Mouse (Mus musculus): ENCODE measurements around the gene Bcl2l14.

Gene Bcl2l14

DNA sequence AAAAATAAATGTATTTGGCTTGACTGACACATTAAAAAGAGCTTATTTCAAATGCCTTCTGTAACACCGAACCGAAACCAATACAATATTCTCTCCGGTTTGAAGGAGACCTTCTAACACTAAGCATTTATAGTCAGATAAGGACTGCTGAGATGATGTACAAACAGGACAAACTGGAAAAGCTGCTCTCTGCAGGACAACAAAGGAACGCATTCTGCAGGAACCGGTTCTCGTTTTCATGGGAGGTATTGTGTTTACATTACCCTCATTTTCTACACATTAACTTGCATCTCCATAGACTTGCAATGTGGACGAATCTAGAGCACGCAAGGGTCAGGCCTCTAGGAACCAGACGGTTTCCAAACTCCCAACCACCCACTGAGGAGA is 7.6 kb downstream of the Bcl2l14 start:
- no peak for DNase-seq

DNA sequence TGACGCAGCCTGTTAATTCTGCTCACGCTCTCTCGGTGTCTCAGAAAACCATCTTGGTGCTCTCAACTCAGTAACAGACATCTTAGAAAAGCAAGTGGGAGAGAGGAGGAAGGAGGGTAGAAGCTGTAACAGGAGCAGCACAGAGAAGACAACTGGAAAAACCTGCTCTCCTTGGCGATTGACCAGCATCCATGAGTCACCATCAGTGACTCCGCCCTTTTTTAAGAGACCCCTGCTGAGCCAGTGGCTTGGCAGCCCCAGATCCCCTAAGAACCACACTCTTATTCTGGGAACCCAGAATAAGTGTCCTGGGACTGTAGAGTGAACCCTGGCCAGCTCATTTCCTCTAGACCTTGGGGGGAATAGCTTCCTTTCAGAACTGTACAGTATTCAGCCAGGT is 11.1 kb downstream of the Bcl2l14 start:
- DNase-seq: no peak

DNA sequence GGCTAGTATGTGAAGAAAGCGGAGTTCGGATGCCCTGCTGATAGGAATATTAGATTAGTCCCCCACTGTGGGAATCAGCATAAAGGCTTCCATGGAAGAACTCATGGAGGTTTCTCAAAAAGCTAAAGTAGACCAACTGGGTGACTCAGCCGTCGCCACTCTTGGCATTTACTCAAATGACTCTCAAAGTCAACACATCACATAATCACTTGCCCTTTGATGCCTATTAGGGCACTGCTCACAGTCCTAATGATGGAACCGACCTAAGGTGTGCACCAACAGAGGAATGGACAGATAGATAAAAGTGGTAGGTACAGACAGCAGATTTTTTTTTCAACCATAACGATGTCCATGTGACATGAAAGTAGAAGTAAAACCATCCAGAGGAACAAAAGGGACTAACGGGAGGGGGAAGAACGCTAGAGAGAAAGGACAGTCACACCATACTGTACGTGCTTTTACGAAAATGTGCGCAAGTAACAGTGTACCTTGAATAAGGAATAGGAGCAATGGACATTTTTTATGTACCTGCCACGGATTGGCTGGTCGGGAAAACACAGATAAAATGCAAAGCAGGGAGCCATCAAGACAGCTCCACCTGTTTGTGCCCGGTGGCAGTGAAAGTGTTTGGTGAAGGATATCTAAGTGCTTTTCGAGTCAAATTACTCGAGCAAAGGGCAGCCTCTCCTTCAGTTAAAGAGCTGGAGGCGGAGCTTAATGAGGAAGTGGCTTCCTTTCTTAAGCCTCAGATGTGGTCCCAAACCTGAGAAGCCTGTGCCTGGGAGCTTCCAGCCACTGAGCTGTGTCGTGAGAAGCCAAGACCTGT is 17.8 kb downstream of the Bcl2l14 start:
- DNase-seq: no peak

DNA sequence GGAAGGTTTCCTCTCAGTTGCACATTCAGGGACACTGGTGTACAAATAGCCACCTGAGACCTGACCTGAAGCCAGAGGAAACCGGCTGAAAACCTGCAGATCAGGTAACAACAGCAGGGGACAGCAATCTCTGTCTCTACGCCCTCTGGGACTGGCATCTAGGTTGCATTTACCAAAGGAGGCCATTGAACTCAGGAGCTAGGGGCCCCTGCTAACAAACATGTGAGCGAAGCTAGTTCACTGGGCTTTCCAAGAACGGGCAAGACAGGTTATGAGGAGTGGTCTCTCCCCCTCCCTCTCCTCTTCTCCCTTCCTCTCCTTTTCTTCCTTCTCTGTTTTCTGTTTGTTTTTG is 18.4 kb downstream of the Bcl2l14 start:
- DNase-seq: no peak

DNA sequence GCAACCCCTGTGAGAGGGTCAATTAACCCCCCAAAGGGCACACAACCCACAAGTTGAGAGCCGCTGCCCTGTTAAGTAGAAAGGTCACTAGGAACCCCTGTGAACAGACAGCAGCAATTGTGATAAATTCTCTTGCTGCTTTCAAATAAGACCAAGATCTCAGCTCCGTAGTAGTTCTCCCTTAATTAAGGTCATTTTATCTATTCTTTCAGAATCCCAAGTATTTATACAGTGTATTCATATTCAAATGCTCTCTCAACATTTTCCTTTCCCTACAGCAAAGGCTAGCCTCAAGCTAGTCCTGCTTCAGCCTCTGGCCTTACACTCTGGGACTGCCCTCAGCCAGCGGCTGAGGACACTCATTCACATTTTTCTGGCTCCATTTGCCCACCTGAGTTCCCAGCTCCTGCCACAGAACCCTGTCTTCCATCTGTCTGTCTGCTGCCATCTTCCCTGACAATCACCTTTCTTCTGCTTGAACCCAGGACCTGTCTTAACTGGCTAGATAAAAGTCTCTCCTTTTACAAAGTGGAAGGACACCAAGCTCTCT is 20.5 kb downstream of the Bcl2l14 start:
- no peak for DNase-seq

DNA sequence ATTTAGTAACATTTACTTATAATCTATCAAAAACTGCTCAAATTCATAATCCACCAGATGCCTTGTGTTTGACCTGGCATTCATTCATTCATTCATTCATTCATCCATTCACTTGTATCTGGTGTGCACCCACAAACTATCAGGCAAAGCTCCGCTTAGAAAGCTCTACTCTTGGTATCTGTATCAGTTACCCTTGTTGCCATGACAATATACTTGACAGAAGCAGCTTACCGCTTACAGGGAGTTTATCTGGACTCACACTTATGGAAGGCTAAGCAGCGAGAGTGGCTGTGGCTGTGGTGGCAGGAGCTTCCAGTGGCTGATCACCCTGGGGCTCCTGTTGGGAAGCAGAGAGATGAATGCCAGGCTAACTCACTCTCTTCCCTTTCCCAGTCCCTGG is 21.8 kb downstream of the Bcl2l14 start:
- no peak for DNase-seq

DNA sequence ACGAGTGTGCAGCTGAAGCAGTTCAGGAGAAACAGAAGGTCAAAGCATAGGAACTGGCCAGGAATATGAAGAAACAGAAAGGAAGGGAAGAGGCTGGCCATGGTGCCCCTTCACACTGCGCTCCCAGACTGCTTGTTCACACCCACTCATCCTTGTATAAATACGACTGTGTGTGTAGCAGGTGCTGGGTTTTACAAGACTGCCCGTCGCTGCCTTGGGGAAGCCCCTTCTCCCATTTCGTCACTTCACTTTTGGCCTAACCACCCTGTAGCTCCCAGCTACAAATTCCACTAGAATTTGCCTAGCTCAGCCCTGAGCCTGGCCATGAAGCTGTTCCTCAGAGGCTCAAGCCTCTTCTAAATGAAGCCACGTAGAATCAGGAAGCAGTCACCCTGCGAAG is 24.3 kb downstream of the Bcl2l14 start:
- no peak for DNase-seq

DNA sequence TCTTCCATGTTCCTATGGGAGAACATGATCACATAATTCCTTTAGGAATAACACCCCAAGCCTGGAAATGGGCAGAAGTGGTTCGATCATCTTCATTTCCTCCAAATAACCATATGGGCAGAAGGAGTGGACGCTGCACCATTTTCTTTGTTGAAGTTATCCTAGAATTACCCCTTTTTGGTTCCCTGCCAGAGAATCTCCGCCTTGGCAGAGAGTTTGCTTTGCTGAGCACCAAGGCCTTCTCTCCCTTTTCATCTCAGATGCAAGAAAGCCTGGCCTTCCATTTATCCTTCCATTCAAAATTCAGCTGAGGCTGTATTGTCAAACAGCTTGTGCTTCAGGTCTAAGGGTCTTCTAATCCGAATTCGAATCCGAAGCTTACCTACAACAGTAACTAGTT is 25.8 kb downstream of the Bcl2l14 start:
- no peak for DNase-seq

DNA sequence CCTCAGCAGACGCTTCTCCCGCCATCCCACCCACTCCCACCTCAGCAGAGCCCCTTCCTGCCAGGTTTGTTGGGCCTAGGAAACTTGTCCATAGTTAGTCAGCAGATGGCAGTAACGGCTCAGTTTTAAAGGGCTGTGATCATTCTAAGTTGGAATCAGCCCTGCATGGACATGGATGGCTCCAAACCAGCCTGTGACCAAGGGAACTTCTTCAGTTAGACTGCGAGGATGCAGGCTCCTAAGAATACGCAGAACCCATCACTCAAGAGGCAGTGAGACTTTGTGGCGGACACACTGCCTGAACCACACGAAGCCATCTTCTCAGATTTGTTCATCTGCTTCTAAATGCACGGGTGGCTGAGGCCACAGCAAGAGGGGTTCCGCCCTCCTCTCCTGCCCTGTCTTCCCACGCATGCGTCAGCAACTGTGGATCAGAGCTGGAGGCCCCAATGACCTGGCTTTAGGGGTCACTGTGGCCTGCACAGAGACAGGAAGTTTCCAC is 29.1 kb downstream of the Bcl2l14 start:
- DNase-seq: peak; percentile 40

DNA sequence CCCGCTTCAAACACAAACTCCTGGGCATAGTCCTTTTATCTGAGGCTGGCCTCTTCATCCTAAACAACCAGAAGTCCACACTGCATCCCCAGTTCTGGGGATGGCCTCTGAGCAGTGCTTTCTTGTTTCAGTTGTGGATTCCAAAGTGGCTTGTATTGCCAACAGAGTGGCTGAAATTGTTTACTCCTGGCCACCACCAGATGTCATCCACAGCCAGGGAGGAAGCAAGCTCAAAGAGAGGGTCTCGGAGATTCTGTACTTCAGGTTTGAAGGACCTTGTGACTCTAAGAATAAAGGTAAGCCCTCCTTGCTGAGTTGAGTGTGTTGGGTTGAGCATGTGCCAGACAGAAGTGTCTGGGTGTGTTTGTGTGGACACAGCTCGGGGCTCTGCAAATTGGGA is 31.0 kb downstream of the Bcl2l14 start:
- DNase-seq: no peak

DNA sequence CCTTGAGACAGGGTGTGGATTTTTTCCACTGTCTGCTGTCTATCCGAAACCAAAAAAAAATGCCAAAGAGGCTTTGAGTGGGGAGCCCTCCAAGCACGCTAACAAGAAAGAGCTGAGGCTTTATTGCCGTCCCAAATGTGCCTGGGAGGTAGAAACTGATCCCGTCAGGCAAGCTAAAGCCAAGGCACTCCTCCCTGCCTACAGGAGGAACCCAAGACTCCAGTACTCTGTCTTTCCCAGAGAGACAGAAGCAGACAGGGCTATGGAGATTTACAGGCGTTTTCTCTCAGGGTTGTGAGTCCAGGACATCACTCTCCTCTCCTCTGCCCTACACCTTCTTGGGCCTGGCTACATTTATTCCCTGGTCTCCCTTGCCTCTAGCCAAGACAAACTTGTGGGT is 32.3 kb downstream of the Bcl2l14 start:
- DNase-seq: no peak

DNA sequence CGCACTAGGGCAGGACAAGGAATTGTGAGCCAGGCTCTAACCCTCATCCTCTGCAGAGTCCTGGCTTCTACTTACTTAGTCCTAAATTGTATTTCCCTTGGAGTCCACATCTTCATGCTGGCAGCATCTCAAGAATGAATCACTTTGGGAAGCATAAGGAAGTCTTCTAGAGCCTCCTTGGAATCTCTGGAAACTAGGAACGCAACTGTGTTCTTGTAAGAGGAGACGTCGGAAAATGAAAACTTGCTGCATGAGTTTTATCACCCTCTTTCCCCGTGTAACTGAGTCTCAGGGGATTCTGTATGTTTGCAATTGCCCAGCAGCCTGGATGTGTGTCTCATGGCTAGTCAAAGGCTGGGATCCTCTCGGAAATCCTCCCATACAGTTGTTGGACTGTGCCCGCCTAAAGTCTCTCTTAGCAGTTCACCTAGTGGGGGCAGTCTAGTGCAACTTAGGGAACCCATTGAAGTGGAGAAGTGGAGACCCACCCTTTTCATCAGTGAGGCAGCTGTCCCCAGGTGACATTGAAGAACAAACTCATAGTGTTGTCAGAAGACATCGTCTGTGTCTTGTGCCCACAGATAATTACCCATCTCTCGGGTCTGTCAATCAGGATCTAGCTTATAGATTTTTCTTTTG is 34.2 kb downstream of the Bcl2l14 start:
- no peak for DNase-seq

DNA sequence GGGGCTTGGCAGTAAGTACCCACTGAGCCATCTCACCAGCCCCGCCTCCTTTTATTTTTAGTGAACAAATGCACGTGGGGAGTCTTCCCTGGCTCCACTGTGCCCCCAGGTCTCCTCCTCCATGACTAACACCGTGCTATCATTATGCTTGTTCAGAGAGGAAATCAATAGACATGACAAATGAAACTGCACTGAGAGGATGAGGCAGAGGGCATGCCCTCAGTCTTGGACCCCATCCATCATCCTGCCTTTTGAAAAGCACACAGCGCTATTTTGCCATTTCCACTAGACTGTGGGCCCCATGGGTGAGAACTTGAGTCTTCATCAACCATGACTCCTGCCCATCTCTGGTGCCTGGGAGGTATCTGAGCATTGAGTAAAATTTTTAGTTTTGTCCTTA is 35.5 kb downstream of the Bcl2l14 start:
- DNase-seq: no peak

DNA sequence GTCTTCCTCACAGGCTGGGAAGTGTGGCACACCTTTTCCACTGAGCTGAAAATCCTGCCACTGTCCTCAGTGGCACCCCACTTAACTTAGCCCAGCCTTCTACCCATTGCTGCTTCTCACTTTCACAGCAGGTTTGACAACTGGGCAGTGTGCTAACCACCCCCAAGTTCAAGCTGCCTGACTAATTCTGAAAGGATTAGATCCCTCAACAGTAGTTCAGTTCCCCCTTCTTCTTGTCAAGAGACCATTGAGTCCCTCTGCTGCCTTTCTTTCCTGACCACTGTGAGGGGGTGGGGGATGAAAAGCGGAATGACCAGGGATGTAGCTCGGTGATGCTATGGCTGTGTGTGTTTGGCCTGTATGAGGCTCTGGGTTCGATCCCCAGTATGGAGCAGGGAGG is 37.2 kb downstream of the Bcl2l14 start:
- DNase-seq: no peak

DNA sequence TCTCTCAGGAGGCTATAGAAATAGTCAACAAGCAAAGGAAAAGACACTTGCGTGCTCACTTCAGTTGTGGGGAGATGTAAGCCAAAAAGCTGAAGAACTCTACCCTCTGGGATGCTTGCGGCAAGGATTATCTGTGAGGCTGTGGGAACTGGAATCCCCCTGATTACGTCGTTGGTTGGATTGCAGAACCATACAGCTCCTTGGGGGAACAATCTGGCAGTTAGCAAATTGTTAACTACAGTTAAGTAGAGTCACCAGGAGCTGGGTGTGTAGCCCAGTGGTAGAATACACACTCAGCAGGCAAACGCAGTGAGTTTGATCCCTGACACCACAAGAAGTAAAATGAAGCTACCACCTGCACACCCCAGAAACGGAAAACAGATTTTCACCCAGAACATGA is 37.9 kb downstream of the Bcl2l14 start:
- DNase-seq: no peak

DNA sequence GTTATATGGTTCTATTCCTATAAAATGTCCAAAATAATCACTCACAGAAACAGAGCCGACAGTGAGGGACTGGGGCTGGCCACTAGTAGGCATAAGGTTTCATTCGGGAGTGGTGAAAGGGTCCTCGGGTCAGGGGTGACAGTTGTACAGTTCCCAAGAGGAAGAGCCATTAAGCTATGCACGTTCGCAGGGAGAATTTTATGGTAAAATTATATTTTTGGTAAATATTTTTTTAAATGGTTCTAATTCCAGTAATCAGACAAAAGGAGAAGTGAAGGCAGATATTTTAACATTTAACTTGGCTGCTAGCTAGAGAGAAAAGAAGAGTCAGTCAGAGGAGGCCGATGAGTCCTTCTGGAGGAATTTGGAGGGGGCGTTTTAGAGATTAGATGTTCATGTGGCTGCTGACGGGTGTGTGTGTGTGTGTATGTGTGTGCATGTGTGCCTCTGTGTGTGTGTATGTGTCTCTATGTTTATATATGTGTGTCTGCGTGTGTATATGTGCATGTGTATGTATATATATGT is 38.8 kb downstream of the Bcl2l14 start:
- no peak for DNase-seq

DNA sequence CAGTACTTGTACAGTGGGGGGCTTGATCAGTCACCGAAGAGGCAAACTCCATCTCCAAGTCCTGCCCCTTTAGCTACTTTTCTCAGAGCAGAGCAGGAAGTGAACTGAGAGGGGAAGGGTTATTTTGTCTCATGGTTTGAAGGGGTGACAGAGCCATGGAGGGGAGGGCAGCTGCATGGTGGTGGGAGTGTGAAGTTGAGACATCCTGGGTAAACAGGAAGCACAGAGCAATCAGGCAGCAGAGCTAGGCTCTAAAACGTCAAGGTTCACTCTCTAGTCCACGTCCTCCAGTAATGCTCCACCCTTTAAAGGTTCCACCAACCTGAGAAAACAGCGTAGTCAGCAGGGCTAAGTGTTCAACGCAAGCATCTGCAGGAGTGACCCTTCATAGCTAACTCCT is 40.8 kb downstream of the Bcl2l14 start:
- no peak for DNase-seq

DNA sequence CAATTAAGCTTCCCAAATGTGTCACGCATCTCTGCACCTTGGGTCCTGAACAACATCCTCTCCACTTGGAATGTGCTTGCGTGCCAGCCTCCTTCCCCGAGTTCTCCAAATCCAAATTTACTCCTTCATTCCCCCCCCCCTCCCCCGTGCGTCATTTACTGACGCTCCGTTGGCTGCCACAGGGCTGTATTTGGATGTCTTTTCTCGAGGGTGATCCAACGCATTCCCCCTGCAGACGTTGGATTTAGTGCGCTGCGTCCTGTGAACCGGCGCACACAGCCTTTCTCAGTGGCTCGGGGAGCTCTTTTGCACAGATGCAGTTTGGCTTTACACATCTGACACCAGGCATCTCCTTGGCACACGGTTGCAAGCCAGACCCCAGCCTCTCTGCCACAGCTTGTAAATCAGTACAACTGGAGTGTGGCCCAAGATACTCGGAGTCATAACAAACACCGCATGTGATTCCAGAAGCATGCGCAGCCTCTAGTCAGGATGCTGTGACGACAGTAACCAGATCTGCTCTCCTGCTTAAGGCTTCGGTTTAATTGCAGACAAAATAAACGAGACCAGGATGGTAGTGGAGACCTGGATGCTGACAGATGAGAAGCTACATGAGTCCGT is 43.4 kb downstream of the Bcl2l14 start:
- peak; percentile 23 for DNase-seq

DNA sequence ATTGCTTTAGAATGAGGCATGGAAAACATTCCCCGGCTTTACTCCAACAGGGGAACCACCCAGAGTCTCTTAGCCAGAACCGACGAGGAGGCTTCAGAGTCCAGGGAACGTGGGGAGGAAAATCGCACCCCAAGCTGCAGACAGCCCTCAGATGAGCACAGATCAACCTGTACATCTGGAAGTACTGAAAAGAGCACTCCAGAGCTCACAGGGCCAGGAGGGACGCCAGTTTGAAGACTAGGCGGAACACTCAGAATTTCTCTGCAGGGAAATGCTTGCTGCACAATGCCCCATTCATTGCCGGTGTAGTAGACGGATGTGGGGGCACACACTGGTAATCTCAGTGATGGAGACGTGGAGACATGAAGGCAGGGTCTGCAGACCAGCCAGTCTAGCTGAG is 43.9 kb downstream of the Bcl2l14 start:
- DNase-seq: no peak

DNA sequence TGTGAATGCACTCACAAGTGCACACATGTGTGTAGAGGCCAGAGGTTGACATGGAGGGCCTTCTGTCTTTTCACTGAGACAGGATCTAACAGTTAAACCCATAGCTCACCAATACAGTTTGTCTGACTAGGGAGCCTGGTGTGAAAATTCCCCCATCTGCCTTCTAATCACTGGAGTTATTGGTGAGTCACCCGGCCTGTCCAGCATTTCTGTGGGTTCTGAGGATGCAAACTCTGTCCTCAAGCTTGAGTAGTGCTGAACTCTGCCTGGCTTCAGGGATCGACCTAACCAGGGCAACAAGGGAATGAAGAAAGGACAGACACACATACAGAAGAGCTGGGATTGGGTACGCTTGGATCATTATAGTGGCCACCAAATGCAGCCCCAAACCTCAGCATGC is 45.6 kb downstream of the Bcl2l14 start:
- DNase-seq: no peak

DNA sequence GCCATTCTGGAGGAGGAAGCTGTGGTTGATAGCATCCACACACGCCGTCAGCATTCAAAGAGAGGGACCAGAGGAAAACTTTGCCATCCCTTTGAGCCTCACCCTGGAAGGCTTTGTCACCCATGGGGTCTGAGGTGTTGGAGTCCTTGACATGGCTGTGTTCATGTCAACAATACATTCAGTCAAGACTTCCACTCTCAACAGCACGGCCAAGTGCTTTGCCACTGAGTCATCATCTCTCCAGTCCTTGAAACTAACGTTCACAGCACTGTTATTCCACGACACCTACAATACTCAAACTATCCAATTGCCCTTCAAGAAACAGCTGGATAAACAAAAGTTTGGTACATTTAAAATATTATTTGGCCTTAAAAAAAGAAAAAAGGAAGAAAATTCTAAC is 46.1 kb downstream of the Bcl2l14 start:
- DNase-seq: no peak

DNA sequence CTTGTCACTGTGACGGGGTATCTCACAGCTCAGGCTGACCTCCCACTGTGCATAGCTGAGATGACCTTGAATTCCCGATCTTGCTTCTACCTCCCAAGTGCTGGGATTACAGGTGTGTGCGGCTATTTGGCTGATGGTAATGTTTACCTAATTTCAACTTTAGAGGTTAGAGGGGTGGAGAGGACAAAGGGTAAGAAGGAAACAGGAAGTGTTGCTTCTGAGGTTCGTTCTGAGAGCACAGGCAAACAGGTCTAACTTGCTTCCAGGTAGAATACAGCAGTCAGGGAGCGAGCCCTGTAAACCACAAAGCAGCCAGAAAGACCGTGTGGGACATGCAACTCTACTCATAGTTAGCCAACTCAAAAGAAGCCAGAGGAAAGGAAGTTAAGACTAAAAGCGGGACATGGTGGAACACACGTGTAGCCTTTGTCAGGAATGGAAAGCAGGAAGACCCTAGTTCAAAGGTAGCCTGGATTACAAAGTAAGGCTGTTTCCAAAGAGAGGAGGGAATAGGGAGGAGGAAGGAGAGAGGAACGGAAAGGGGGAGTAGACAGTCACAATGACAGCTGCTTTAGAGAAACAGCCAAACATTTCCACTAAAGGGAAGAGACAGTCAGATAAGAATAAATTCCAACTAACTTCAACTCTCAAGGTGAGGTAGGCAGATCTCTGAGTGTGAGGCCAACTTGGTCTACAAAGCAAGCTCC is 47.2 kb downstream of the Bcl2l14 start:
- DNase-seq: no peak

DNA sequence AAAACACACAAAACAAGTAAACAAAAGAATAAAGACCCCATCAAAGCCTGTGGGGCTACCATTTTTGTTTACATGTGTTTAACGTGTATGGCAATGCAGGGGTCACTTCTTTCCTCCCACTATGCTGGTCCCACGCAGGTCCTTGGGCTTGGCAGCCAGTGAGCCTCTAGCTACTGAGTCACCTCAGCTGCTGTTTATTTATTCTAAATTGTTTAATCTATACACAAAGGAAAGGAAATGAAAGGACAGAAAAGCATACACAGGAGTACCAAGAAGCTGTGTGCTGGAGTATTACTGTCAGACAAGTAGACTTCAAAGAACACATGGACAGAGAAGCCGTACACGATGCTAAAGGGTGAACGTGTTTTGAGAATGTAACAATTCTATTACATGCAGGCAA is 47.8 kb downstream of the Bcl2l14 start:
- no peak for DNase-seq

Measured in cerebellum, adult 11-12 months (tissue).